Mouse (Mus musculus): ENCODE results near the gene Ankrd7. TPM values are rescaled to one million over a fixed set of nuclear protein-coding genes. Genes with fewer than 3 reads are reported as not detected.

The Ankrd7 gene
- total RNA-seq, 2 experiments from 2014 or later: not detected

Other genes starting within 250 kb of the Ankrd7 start
- gene Lsm8, start 17.7 kb upstream of the Ankrd7 start, total RNA-seq (2021): 10 to 100 TPM; 29.8 to 31.0 TPM

All from left cerebral cortex, postnatal 36 days (tissue).